Mouse (Mus musculus) E14TG2a.4 (cell line): ENCODE data around the gene Dscam.

Experiments
- CTCF ChIP-seq: conservative IDR thresholded peaks from 2 replicates; pipeline ENCODE4 v1.5.1; 2014; ENCODE audit warnings: low read length
- POU5F1 ChIP-seq: IDR thresholded peaks from 2 replicates; pipeline ENCODE4 v1.6.1; 2014; ENCODE audit warnings: low read length, borderline replicate concordance

- no peak for TF ChIP-seq CTCF
- TF ChIP-seq POU5F1, result no peak
These were observed 67.5 kb downstream of the Dscam start for GRCm38 (mm10) chr16:97103046-97103445.
